Mouse (Mus musculus) monocyte, adult 5-6 weeks (primary cell): ENCODE measurements at regions not wholly inside any gene's neighbourhood (a gene's known extent, or its start where the extent isn't known, plus 50 kb on each side); places are given as distances from the start of the nearest gene placed in this dataset.

ENCODE experiments used
- ATAC-seq: fragments of 153-309, 156-312 bp; replicated peaks from 2 replicates; pipeline ENCODE4 v1.8.0; 2017; ENCODE audit warnings: mild to moderate bottlenecking; ENCODE audit not compliant: low TSS enrichment, insufficient number of reproducible peaks, severe bottlenecking, poor library complexity, low FRiP score

- ATAC-seq = no peak
These were observed 138.9 kb upstream of the Wscd1 start for GRCm38 (mm10) chr11:71610782-71611181.

GRCm38 (mm10) chr11:71615526-71615925 is 134.2 kb upstream of the Wscd1 start:
- no peak for ATAC-seq

- ATAC-seq = no peak
These were observed 124.1 kb upstream of the Wscd1 start for GRCm38 (mm10) chr11:71625501-71626191.

DNA sequence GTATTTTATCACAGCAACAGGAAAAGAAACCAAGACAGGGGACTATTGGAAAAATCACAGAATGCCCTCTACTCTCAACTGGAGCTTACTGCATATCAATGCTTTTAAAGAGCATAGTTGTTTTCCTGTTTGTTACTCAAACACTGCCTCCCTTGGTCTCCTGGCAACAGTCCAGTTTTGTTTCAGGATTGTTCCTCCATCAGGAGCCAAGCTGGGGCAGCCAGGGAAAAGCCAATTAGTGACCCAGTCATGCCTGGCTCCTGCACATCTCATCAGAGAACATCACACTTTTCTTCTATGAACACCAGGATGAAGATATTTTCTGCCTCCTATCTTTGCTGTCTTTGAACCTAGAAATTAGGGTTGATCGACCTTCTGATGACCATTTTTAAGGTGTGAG is 113.6 kb upstream of the Wscd1 start:
- ATAC-seq = no peak

DNA sequence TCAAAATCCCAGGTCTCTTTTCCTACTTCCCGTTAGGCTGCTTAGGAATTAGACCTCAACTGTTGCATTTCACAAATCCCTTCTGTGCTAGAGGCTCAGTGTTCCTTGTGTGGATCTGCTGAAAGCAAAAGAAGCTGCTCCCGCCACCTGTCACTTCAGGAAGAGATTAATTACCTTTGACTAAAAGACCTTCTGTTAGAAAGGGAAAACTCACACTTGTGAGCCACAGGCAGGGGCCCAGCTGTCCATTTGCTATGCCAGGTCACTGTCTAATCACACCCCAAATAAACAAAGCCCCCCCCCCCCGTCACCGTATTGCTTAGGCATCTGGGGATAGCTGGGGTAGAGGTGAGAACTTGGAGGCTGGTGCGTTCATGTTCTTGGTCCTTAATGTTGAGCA is 112.9 kb upstream of the Wscd1 start:
- no peak for ATAC-seq

- ATAC-seq = no peak
These were observed 106.8 kb upstream of the Wscd1 start for GRCm38 (mm10) chr11:71642886-71643285.

GRCm38 (mm10) chr11:71651756-71652380 is 97.9 kb upstream of the Wscd1 start:
- no peak for ATAC-seq

DNA sequence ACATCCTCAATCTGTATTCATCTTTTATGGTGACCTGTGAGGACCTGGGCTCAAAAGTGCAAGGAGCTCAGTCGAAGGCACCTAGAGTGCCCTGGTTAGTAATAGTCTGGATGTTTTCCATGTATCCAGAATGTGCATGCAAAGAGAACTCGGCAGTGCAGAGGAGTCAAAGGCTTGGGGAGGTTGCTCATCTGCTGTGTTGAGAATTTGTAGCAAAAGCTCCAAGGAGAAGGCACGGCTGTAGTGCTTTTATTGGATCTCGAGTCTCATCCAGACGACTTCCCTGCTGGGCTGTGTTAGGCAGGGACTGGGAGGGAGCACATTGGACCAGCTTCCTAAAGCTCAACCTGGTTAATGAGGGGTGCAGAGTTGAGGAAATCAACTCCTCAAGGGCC is 97.3 kb upstream of the Wscd1 start:
- no peak for ATAC-seq

DNA sequence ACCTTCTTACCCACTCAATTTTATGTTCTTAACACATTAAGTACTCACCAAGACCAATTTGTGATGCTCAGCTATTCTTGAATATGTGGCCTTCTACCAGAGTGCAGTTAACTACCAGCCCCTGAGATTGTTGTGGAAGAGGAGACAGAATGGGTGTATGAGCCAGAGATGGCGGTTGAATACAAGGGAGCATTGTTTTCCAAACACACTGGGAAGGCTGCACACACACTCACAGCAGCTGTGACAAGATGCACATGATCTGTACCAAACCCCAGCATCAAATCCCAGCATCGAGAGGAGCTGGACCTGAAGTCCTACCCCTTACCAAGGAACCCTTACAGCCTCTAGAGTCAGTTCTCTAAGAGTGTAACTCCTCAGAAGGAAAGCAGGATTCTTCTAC is 91.4 kb upstream of the Wscd1 start:
- no peak for ATAC-seq

GRCm38 (mm10) chr11:71670111-71671050 is 79.3 kb upstream of the Wscd1 start:
- no peak for ATAC-seq

- no peak for ATAC-seq
These were observed 77.3 kb upstream of the Wscd1 start for GRCm38 (mm10) chr11:71672171-71673050.

DNA sequence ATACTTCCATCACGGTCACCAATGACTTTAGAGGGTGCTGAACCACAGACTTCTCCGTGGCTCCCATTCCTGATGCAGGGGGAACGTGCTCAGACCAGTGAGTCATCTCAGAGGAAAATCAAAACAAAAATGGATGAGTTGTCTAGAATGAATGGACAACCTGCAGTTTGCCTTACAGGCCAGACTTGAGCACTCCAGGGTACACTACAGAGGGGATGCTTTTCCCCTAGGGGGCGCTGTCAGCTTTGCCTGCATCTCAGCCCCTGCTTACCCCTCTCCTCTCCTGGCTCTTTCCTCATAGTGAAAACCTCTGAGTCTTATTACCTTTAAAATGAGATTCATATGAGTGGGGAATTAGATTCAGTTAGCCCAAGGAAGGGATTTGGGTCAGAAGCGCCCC is 75.4 kb upstream of the Wscd1 start:
- ATAC-seq = no peak

DNA sequence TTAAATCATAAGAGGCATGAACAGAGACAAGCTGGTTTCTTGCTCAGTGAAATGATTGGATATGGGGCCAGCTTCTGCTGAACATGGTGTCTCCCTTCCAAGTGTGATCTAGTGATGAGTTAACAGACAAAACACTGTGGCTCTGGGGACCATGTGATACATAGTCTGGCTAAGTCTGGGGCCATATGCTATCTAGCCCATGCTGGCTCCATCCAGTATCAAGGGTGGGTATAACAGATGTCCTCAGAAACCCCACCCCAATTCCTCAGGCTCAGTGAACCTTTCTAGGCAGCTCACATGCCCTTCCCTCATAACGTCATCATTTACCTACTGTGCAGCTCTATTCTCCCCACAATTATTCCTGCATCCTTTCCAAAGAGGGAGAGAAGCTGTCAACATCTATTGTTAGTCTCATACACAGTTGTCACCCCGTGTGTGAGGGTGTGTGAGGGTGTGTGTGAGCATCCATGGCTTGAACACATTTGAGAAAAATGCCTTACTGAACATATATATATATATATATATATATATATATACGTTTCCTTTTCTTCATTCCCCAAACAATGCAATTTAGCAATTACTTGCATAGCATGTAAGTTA is 73.9 kb upstream of the Wscd1 start:
- ATAC-seq = no peak

GRCm38 (mm10) chr11:71697017-71697416 is 52.7 kb upstream of the Wscd1 start:
- ATAC-seq = no peak

DNA sequence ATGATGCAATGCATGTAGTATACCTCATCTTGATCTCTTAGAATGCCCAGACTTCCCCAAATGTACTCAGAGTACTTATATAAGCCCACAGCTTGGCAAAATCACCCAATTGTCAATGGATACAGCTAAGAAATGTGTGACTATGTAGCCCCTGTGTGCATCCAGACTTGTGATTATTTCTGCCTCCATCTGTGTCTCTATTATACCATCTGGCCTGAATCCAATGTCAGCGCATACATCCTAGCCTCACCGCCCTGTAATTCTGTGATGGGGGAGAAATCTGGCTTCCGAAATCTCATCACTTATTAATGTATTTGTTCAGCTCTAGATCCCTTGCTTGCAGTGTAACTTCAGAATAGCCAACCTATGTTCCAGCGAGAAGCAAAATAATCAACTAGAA is 50.9 kb upstream of the Wscd1 start:
- ATAC-seq = no peak
